Comparison of ENCODE assay signal across 14 mouse cellular contexts in genomic region chr6:82824240-82824639, GRCm38 (mm10). TPM values are rescaled to one million over a fixed set of nuclear protein-coding genes. Genes with fewer than 3 reads are reported as not detected.
DNase-seq lines count a peak whose midpoint lies in the region; ATAC-seq and TF ChIP-seq lines count a peak whose summit lies in the region.
"Had no signal": no experiment of that assay in that cellular context is flagged by ENCODE, and none has a peak within 500 bp of the region (broad histone marks: within the 10 kb centered on the region; RNA-seq: fewer than 3 reads in every experiment).

No protein-coding gene starts in this region.

- no peak for DNase-seq in heart, embryonic 10.5 days (ENCODE audit: low spot score)
- DNase-seq in heart, adult 8-10 months (ENCODE audit: low spot score), result no peak
- DNase-seq in yolk sac, embryonic 10.5 days (ENCODE audit: low spot score), result no peak
- no peak for DNase-seq in midbrain, postnatal 0 days (ENCODE audit: low spot score)
- DNase-seq: gastrocnemius, postnatal 14 days; midbrain, embryonic 14.5 days; thymus, postnatal 36 days had no signal

- no peak for TF ChIP-seq CTCF in bone marrow, adult 2 months (IDR thresholded peaks at IDR 0.05; ENCODE audit: control insufficient read depth, insufficient read depth, low read length)
- no peak for TF ChIP-seq CTCF in midbrain, postnatal 0 days (IDR thresholded peaks at IDR 0.05)

- no peaks in the 10 kb centered on the region for H3K36me3 ChIP-seq in heart, embryonic 10.5 days
- no peaks in the 10 kb centered on the region for H3K36me3 ChIP-seq in heart, embryonic 15.5 days
- no peaks in the 10 kb centered on the region for H3K36me3 ChIP-seq in midbrain, postnatal 0 days (ENCODE audit: insufficient read depth, low read length)
- H3K36me3 ChIP-seq: forebrain, embryonic 12.5 days; limb, embryonic 13.5 days had no signal

- H3K9ac ChIP-seq in heart, embryonic 15.5 days, result 0 out of 2 replicates have a peak overlapping the region, but pooled peaks have one; percentile 16
- no peak overlapping the region for H3K9ac ChIP-seq in midbrain, postnatal 0 days (replicated peaks; ENCODE audit: low read length, poor library complexity, severe bottlenecking)
- H3K9ac ChIP-seq: forebrain, embryonic 12.5 days; limb, embryonic 13.5 days had no signal

- no peaks in the 10 kb centered on the region for H3K27me3 ChIP-seq in heart, embryonic 10.5 days (ENCODE audit: insufficient read depth, poor library complexity, severe bottlenecking)
- H3K27me3 ChIP-seq in heart, embryonic 15.5 days, result no peaks in the 10 kb centered on the region
- H3K27me3 ChIP-seq in midbrain, postnatal 0 days (ENCODE audit: insufficient read depth, low read length), result no peaks in the 10 kb centered on the region
- H3K27me3 ChIP-seq: forebrain, embryonic 12.5 days; limb, embryonic 13.5 days had no signal

- H3K4me3 ChIP-seq in heart, embryonic 10.5 days, result peak overlapping the region; percentile 8; the same call in 1 of the 2 replicates
- H3K4me3 ChIP-seq in bone marrow, adult 2 months (replicated peaks; ENCODE audit: control insufficient read depth, low read depth, low read length), result peak overlapping the region; percentile 67
- H3K4me3 ChIP-seq in heart, embryonic 15.5 days, result no peak overlapping the region
- no peak overlapping the region for H3K4me3 ChIP-seq in midbrain, postnatal 0 days (ENCODE audit: low read depth, low read length)
- H3K4me3 ChIP-seq: forebrain, embryonic 12.5 days; limb, embryonic 13.5 days had no signal

- WGBS in heart, embryonic 10.5 days, result 36% methylated on average over 8 of the region's 8 CpGs
- 6% methylated on average over 8 of the region's 8 CpGs for WGBS in bone marrow, adult 2 months
- 30% methylated on average over 8 of the region's 8 CpGs for WGBS in heart, embryonic 15.5 days
- WGBS in midbrain, postnatal 0 days, result 59% methylated on average over 8 of the region's 8 CpGs

- no peaks in the 10 kb centered on the region for H3K9me3 ChIP-seq in heart, embryonic 10.5 days
- no peaks in the 10 kb centered on the region for H3K9me3 ChIP-seq in heart, embryonic 15.5 days (replicated peaks)
- no peaks in the 10 kb centered on the region for H3K9me3 ChIP-seq in midbrain, postnatal 0 days (ENCODE audit: low read length)
- H3K9me3 ChIP-seq: forebrain, embryonic 12.5 days; limb, embryonic 13.5 days had no signal

- no peak overlapping the region for H3K4me2 ChIP-seq in heart, embryonic 15.5 days
- no peak overlapping the region for H3K4me2 ChIP-seq in midbrain, postnatal 0 days (ENCODE audit: low read depth, low read length, poor library complexity, severe bottlenecking)
- H3K4me2 ChIP-seq: forebrain, embryonic 12.5 days; limb, embryonic 13.5 days had no signal

- H3K4me1 ChIP-seq in heart, embryonic 10.5 days, result peaks cover 33% of the 10 kb centered on the region
- H3K4me1 ChIP-seq in bone marrow, adult 2 months (ENCODE audit: control insufficient read depth, insufficient read depth, low read length), result peaks cover 7% of the 10 kb centered on the region
- H3K4me1 ChIP-seq in heart, embryonic 15.5 days (replicated peaks), result peaks cover 31% of the 10 kb centered on the region
- H3K4me1 ChIP-seq in midbrain, postnatal 0 days (ENCODE audit: insufficient read depth, low read length), result no peaks in the 10 kb centered on the region
- H3K4me1 ChIP-seq: forebrain, embryonic 12.5 days; limb, embryonic 13.5 days had no signal

- TF ChIP-seq POLR2A in bone marrow, adult 2 months (IDR thresholded peaks at IDR 0.05; ENCODE audit: borderline replicate concordance, control insufficient read depth, low read depth, low read length), result no peak

- H3K27ac ChIP-seq in heart, embryonic 10.5 days, result peak overlapping the region; percentile 89
- peak overlapping the region; percentile 82 for H3K27ac ChIP-seq in bone marrow, adult 2 months (ENCODE audit: control insufficient read depth, insufficient read depth, low read depth, low read length, poor library complexity)
- H3K27ac ChIP-seq in heart, embryonic 15.5 days, result peak overlapping the region; percentile 53; the same call in 1 of the 2 replicates
- no peak overlapping the region for H3K27ac ChIP-seq in midbrain, postnatal 0 days (ENCODE audit: low read depth, low read length)
- H3K27ac ChIP-seq: forebrain, embryonic 12.5 days; limb, embryonic 13.5 days had no signal

- ATAC-seq in heart, embryonic 15.5 days (replicated peaks; ENCODE audit: insufficient number of reproducible peaks, insufficient read depth, low FRiP score, low read depth), result no peak
- peak; percentile 81 for ATAC-seq in megakaryocyte, adult 5-6 weeks (ENCODE audit: poor library complexity, severe bottlenecking)
- no peak for ATAC-seq in midbrain, postnatal 0 days (ENCODE audit: low FRiP score)
- no peak for ATAC-seq in CD4-positive, CD25-positive, alpha-beta regulatory T cell, adult 4 months
- ATAC-seq: inflammation-experienced regulatory T-cells, adult 6 months had no signal

RNA-seq across cellular contexts. Expression of gene Hk2, which starts 50.0 kb away (rescaled TPM):
- 42.2 and 44.8 TPM in 2 replicates for polyA plus RNA-seq in heart, embryonic 10.5 days (2016; fragmentation: Nextera tagmentation; extraction: Ambion mirVana)
- total RNA-seq in heart, adult 8-10 months (2022), result 100 to 1,000 TPM; 393 to 406 (median 396) TPM
- polyA plus RNA-seq in bone marrow, adult 2 months (2011; ENCODE audit: insufficient read depth, insufficient read length, low replicate concordance, missing spikeins), result 6.8 and 33.9 TPM in 2 replicates
- 30.2 and 31.0 TPM in 2 replicates for polyA plus RNA-seq in heart, embryonic 15.5 days (2015; fragmentation: Nextera tagmentation; extraction: Ambion mirVana)
- 56.7 and 64.1 TPM in 2 replicates for total RNA-seq in megakaryocyte, adult 5-6 weeks (2015)
- total RNA-seq in megakaryocyte, adult 5-6 weeks (2017), result 70.2 and 71.2 TPM in 2 replicates
- total RNA-seq in midbrain, postnatal 0 days (2014; rRNA removed), result 1.6 and 3.9 TPM in 2 replicates
- 2.0 and 2.2 TPM in 2 replicates for polyA plus RNA-seq in midbrain, postnatal 0 days (2015; fragmentation: Nextera tagmentation; extraction: Ambion mirVana)
- polyA plus RNA-seq in CD4-positive, CD25-positive, alpha-beta regulatory T cell, adult 4 months (2017; shearing (Covaris generic)), result 1 to 10 TPM; 3.0 TPM

Comparison
In these comparisons a context has a peak if more than half of its experiments do, and no peak if none do; other contexts are left out.
1. H3K4me3 ChIP-seq: peak in heart, embryonic 10.5 days (single experiment) and bone marrow, adult 2 months (single experiment); none in heart, embryonic 15.5 days (single experiment) and midbrain, postnatal 0 days (single experiment).